19 mouse cellular contexts compared by ENCODE assay signal in the genomic region with DNA sequence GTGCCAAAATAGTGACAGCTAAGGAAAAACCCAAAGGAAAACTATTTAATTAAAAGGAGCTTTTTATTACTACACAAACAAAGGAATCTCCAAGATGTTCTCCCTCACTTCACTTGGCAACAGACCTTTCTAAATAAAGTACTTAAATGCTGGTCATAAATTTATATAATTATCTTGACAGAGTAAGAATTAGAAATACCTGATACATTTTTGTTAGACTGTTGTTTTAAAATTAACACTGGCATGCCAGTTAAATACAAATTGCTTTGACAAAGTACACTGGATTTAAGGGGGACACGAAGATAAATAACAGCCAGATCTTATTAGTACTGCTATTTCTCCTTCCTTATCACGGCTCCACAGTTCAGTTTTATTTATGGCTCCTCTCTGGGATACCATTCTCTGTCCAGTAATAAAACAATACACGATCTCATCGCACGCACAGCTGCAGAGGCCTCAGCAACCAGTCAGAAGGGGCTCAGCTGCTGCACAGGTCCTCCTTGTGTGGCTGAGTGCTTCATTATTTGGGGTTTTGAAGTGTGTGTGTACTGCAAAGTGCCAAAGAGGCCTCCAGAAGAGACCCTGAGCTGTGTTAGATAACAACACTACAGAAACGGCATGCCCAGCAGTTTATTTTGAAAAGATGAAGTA. TPM values are rescaled to one million over a fixed set of nuclear protein-coding genes. Genes with fewer than 3 reads are reported as not detected.
A peak's percentile ranks its signal among the peaks of the same experiment; 100 is the strongest.
DNase-seq lines count a peak whose midpoint lies in the region; ATAC-seq and TF ChIP-seq lines count a peak whose summit lies in the region.
"Had no signal": no experiment of that assay in that cellular context is flagged by ENCODE, and none has a peak within 500 bp of the region (broad histone marks: within the 10 kb centered on the region; RNA-seq: fewer than 3 reads in every experiment).

No protein-coding gene starts in this region.

- ATAC-seq in heart, embryonic 13.5 days (ENCODE audit: extremely low read depth, insufficient number of reproducible peaks, low FRiP score, low TSS enrichment) = no peak
- ATAC-seq in kidney, embryonic 15.5 days (replicated peaks; ENCODE audit: low FRiP score) = no peak
- ATAC-seq in limb, embryonic 13.5 days (ENCODE audit: low FRiP score, low read depth) = no peak
- ATAC-seq: forebrain, embryonic 15.5 days; liver, embryonic 12.5 days; midbrain, embryonic 13.5 days had no signal

- WGBS in heart, embryonic 13.5 days = 49% methylated on average over 6 of the region's 6 CpGs
- whole genome bisulfite sequencing in kidney, embryonic 15.5 days = 31% methylated on average over 6 of the region's 6 CpGs
- 80% methylated on average over 6 of the region's 6 CpGs for WGBS in limb, embryonic 13.5 days
- WGBS in limb, embryonic 10.5 days = 92% methylated on average over 6 of the region's 6 CpGs

- no peak for DNase-seq in heart, postnatal 10 days
- DNase-seq in kidney, postnatal 14 days = no peak
- no peak for DNase-seq in limb, embryonic 10.5 days (ENCODE audit: low spot score)
- no peak for DNase-seq in thymus, adult 18-20 months
- DNase-seq: adrenal gland, postnatal 10 days; cerebellum, adult 18-20 months; gastrocnemius, postnatal 36 days; lung, embryonic 14.5 days; lung, postnatal 4 days; spleen, adult 18-20 months; thymus, adult 2 months had no signal

- no peak overlapping the region for H3K4me3 ChIP-seq in heart, embryonic 13.5 days
- H3K4me3 ChIP-seq in kidney, embryonic 15.5 days (replicated peaks) = no peak overlapping the region
- no peak overlapping the region for H3K4me3 ChIP-seq in limb, embryonic 13.5 days
- H3K4me3 ChIP-seq in limb, embryonic 10.5 days = no peak overlapping the region
- H3K4me3 ChIP-seq in myocyte = no peak overlapping the region
- H3K4me3 ChIP-seq: embryonic facial prominence, embryonic 10.5 days; forebrain, embryonic 15.5 days; liver, embryonic 12.5 days; midbrain, embryonic 13.5 days had no signal

- peaks cover 99% of the 10 kb centered on the region for H3K36me3 ChIP-seq in heart, embryonic 13.5 days
- peaks cover 79% of the 10 kb centered on the region for H3K36me3 ChIP-seq in kidney, embryonic 15.5 days
- H3K36me3 ChIP-seq in limb, embryonic 13.5 days = peaks cover 74% of the 10 kb centered on the region
- H3K36me3 ChIP-seq in limb, embryonic 10.5 days = peaks cover 62% of the 10 kb centered on the region
- H3K36me3 ChIP-seq in myocyte (ENCODE audit: control insufficient read depth, insufficient read depth) = peaks cover 18% of the 10 kb centered on the region

- H3K9ac ChIP-seq in heart, embryonic 13.5 days = peak overlapping the region; percentile 62
- no peak overlapping the region for H3K9ac ChIP-seq in kidney, embryonic 15.5 days
- no peak overlapping the region for H3K9ac ChIP-seq in limb, embryonic 13.5 days
- H3K9ac ChIP-seq: forebrain, embryonic 15.5 days; liver, embryonic 12.5 days; lung, embryonic 14.5 days; midbrain, embryonic 13.5 days had no signal

- peaks cover 21% of the 10 kb centered on the region for H3K4me1 ChIP-seq in heart, embryonic 13.5 days
- H3K4me1 ChIP-seq in kidney, embryonic 15.5 days = peaks cover 8% of the 10 kb centered on the region
- H3K4me1 ChIP-seq in limb, embryonic 13.5 days = no peaks in the 10 kb centered on the region
- no peaks in the 10 kb centered on the region for H3K4me1 ChIP-seq in limb, embryonic 10.5 days
- H3K4me1 ChIP-seq: embryonic facial prominence, embryonic 10.5 days; forebrain, embryonic 15.5 days; liver, embryonic 12.5 days; midbrain, embryonic 13.5 days had no signal

- no peaks in the 10 kb centered on the region for H3K27me3 ChIP-seq in heart, embryonic 13.5 days (replicated peaks)
- H3K27me3 ChIP-seq in kidney, embryonic 15.5 days = no peaks in the 10 kb centered on the region
- H3K27me3 ChIP-seq in limb, embryonic 13.5 days = no peaks in the 10 kb centered on the region
- H3K27me3 ChIP-seq in limb, embryonic 10.5 days (ENCODE audit: low read depth, poor library complexity, severe bottlenecking) = no peaks in the 10 kb centered on the region
- H3K27me3 ChIP-seq in myocyte (ENCODE audit: control insufficient read depth, insufficient read depth, insufficient read length) = no peaks in the 10 kb centered on the region
- H3K27me3 ChIP-seq: forebrain, embryonic 15.5 days; liver, embryonic 12.5 days; midbrain, embryonic 13.5 days had no signal

- peak overlapping the region; percentile 78 for H3K27ac ChIP-seq in heart, embryonic 13.5 days (replicated peaks)
- peak overlapping the region; percentile 45 for H3K27ac ChIP-seq in kidney, embryonic 15.5 days
- H3K27ac ChIP-seq in limb, embryonic 13.5 days = peak overlapping the region; percentile 10; the same call in 1 of the 2 replicates
- H3K27ac ChIP-seq in limb, embryonic 10.5 days = no peak overlapping the region
- H3K27ac ChIP-seq: embryonic facial prominence, embryonic 10.5 days; forebrain, embryonic 15.5 days; liver, embryonic 12.5 days; midbrain, embryonic 13.5 days had no signal

- TF ChIP-seq POLR2A in myocyte (IDR thresholded peaks at IDR 0.05; ENCODE audit: insufficient read length, low read depth) = no peak

- no peak overlapping the region for H3ac ChIP-seq in myocyte (ENCODE audit: control insufficient read depth, insufficient read length)

- intact Hi-C loops in heart, postnatal 10 days (cut with DNase I) = no loop called here

- H3K9me3 ChIP-seq in heart, embryonic 13.5 days = no peaks in the 10 kb centered on the region
- no peaks in the 10 kb centered on the region for H3K9me3 ChIP-seq in kidney, embryonic 15.5 days (replicated peaks)
- no peaks in the 10 kb centered on the region for H3K9me3 ChIP-seq in limb, embryonic 13.5 days
- H3K9me3 ChIP-seq in limb, embryonic 10.5 days (replicated peaks) = no peaks in the 10 kb centered on the region
- H3K9me3 ChIP-seq: embryonic facial prominence, embryonic 10.5 days; forebrain, embryonic 15.5 days; liver, embryonic 12.5 days; midbrain, embryonic 13.5 days had no signal

- H3K79me2 ChIP-seq in myocyte (ENCODE audit: control insufficient read depth, insufficient read depth) = no peaks in the 10 kb centered on the region

- H3K4me2 ChIP-seq in heart, embryonic 13.5 days = 0 out of 2 replicates have a peak overlapping the region, but pooled peaks have one; percentile 9
- H3K4me2 ChIP-seq in kidney, embryonic 15.5 days = no peak overlapping the region
- no peak overlapping the region for H3K4me2 ChIP-seq in limb, embryonic 13.5 days (replicated peaks)
- H3K4me2 ChIP-seq in myocyte (ENCODE audit: low read depth) = no peak overlapping the region
- H3K4me2 ChIP-seq: forebrain, embryonic 15.5 days; liver, embryonic 12.5 days; lung, embryonic 14.5 days; midbrain, embryonic 13.5 days had no signal

TF ChIP-seq in myocyte, 11 proteins besides CTCF, POLR2A, EP300 and RAD21:
- TF ChIP-seq MYOD1 (IDR thresholded peaks at IDR 0.05; ENCODE audit: control insufficient read depth in 1 of 3, insufficient read length in 2 of 3, low read depth in 2 of 3) (peak in 2 of 3 experiments; percentile 67 to 74), MYOG (IDR thresholded peaks at IDR 0.05; ENCODE audit: control insufficient read depth in 1 of 3, insufficient read depth in 1 of 3, insufficient read length in 2 of 3, low read depth in 2 of 3) (peak; percentile 34 to 81 (median 68)), TCF3 (IDR thresholded peaks at IDR 0.05; ENCODE audit: insufficient read length, low read depth) (no peak)

RNA-seq across cellular contexts. Expression of a gene that starts 12.3 kb away (rescaled TPM):
- 4.6 and 4.9 TPM in 2 replicates for polyA plus RNA-seq in heart, embryonic 13.5 days (2015; fragmentation: Nextera tagmentation; extraction: Ambion mirVana)
- 1 to 10 TPM; 5.7 to 6.1 TPM for total RNA-seq in heart, postnatal 10 days (2021)
- 3.7 and 4.2 TPM in 2 replicates for polyA plus RNA-seq in kidney, embryonic 15.5 days (2015; fragmentation: Nextera tagmentation; extraction: Ambion mirVana)
- polyA plus RNA-seq in limb, embryonic 13.5 days (2015; fragmentation: Nextera tagmentation; extraction: Ambion mirVana) = 3.8 and 4.5 TPM in 2 replicates
- polyA plus RNA-seq in limb, embryonic 10.5 days (2016; fragmentation: Nextera tagmentation; extraction: Ambion mirVana) = 3.7 TPM in 2 replicates
- 0.92 TPM for polyA plus RNA-seq in myocyte (2012; fragmentation: generic; extraction: Trizol)

RNA-seq across cellular contexts. Expression of a gene that starts 12.5 kb away (rescaled TPM):
- polyA plus RNA-seq in heart, embryonic 13.5 days (2015; fragmentation: Nextera tagmentation; extraction: Ambion mirVana) = 65.9 and 73.0 TPM in 2 replicates
- 10 to 100 TPM; 89.2 to 93.1 TPM for total RNA-seq in heart, postnatal 10 days (2021)
- polyA plus RNA-seq in kidney, embryonic 15.5 days (2015; fragmentation: Nextera tagmentation; extraction: Ambion mirVana) = 50.2 and 53.3 TPM in 2 replicates
- polyA plus RNA-seq in limb, embryonic 13.5 days (2015; fragmentation: Nextera tagmentation; extraction: Ambion mirVana) = 47.4 and 50.7 TPM in 2 replicates
- polyA plus RNA-seq in limb, embryonic 10.5 days (2016; fragmentation: Nextera tagmentation; extraction: Ambion mirVana) = 47.0 and 49.4 TPM in 2 replicates
- polyA plus RNA-seq in myocyte (2012; fragmentation: generic; extraction: Trizol) = 34.3 TPM

RNA-seq across cellular contexts. Expression of a gene that starts 34.9 kb away (rescaled TPM):
- polyA plus RNA-seq in heart, embryonic 13.5 days (2015; fragmentation: Nextera tagmentation; extraction: Ambion mirVana) = 23.1 and 26.9 TPM in 2 replicates
- total RNA-seq in heart, postnatal 10 days (2021) = 10 to 100 TPM; 50.0 to 58.4 TPM
- 36.8 and 38.0 TPM in 2 replicates for polyA plus RNA-seq in kidney, embryonic 15.5 days (2015; fragmentation: Nextera tagmentation; extraction: Ambion mirVana)
- 10.2 and 11.6 TPM in 2 replicates for polyA plus RNA-seq in limb, embryonic 13.5 days (2015; fragmentation: Nextera tagmentation; extraction: Ambion mirVana)
- 7.8 and 8.9 TPM in 2 replicates for polyA plus RNA-seq in limb, embryonic 10.5 days (2016; fragmentation: Nextera tagmentation; extraction: Ambion mirVana)
- polyA plus RNA-seq in myocyte (2012; fragmentation: generic; extraction: Trizol) = 6.3 TPM

RNA-seq across cellular contexts. Expression of a gene that starts 34.9 kb away (rescaled TPM):
- 0.62 and 1.6 TPM in 2 replicates for polyA plus RNA-seq in heart, embryonic 13.5 days (2015; fragmentation: Nextera tagmentation; extraction: Ambion mirVana)
- 1 to 10 TPM; 1.9 TPM for total RNA-seq in heart, postnatal 10 days (2021)
- polyA plus RNA-seq in kidney, embryonic 15.5 days (2015; fragmentation: Nextera tagmentation; extraction: Ambion mirVana) = 1.2 and 1.7 TPM in 2 replicates
- polyA plus RNA-seq in limb, embryonic 13.5 days (2015; fragmentation: Nextera tagmentation; extraction: Ambion mirVana) = 1.0 and 1.3 TPM in 2 replicates
- polyA plus RNA-seq in limb, embryonic 10.5 days (2016; fragmentation: Nextera tagmentation; extraction: Ambion mirVana) = 0.36 and 0.51 TPM in 2 replicates
- polyA plus RNA-seq in myocyte (2012; fragmentation: generic; extraction: Trizol) = 0.38 TPM

RNA-seq across cellular contexts. Expression of a gene that starts 43.0 kb away (rescaled TPM):
- polyA plus RNA-seq in heart, embryonic 13.5 days (2015; fragmentation: Nextera tagmentation; extraction: Ambion mirVana) = 19.5 and 21.5 TPM in 2 replicates
- total RNA-seq in heart, postnatal 10 days (2021) = 10 to 100 TPM; 10.7 TPM
- polyA plus RNA-seq in kidney, embryonic 15.5 days (2015; fragmentation: Nextera tagmentation; extraction: Ambion mirVana) = 23.8 and 24.8 TPM in 2 replicates
- polyA plus RNA-seq in limb, embryonic 13.5 days (2015; fragmentation: Nextera tagmentation; extraction: Ambion mirVana) = 27.8 and 27.9 TPM in 2 replicates
- 23.1 and 24.8 TPM in 2 replicates for polyA plus RNA-seq in limb, embryonic 10.5 days (2016; fragmentation: Nextera tagmentation; extraction: Ambion mirVana)
- 3.8 TPM for polyA plus RNA-seq in myocyte (2012; fragmentation: generic; extraction: Trizol)
